ENCODE assay signal across 12 mouse cellular contexts in genomic region chr8:108510641-108511325, GRCm38 (mm10).
DNase-seq lines count a peak whose midpoint lies in the region; ATAC-seq and TF ChIP-seq lines count a peak whose summit lies in the region.
"Had no signal": no experiment of that assay in that cellular context is flagged by ENCODE, and none has a peak within 500 bp of the region (broad histone marks: within the 10 kb centered on the region; RNA-seq: fewer than 3 reads in every experiment).

No protein-coding gene starts in this region.

- no peak overlapping the region for H3K4me3 ChIP-seq in gastrocnemius, adult 2 months
- no peak overlapping the region for H3K4me3 ChIP-seq in forebrain, embryonic 16.5 days (replicated peaks; ENCODE audit: low read length)
- H3K4me3 ChIP-seq in limb, embryonic 14.5 days (replicated peaks; ENCODE audit: low read length), result no peak overlapping the region
- no peak overlapping the region for H3K4me3 ChIP-seq in neural tube, embryonic 15.5 days (replicated peaks)
- no peak overlapping the region for H3K4me3 ChIP-seq in layer of hippocampus, adult 2 months

- no peak overlapping the region for H3K4me2 ChIP-seq in forebrain, embryonic 16.5 days (ENCODE audit: low read length)
- no peak overlapping the region for H3K4me2 ChIP-seq in limb, embryonic 14.5 days (replicated peaks; ENCODE audit: low read depth, low read length, severe bottlenecking)
- no peak overlapping the region for H3K4me2 ChIP-seq in neural tube, embryonic 15.5 days

- WGBS in forebrain, embryonic 16.5 days, result 12% methylated on average over 14 of the region's 14 CpGs
- 25% methylated on average over 13 of the region's 14 CpGs for WGBS in limb, embryonic 14.5 days
- WGBS in neural tube, embryonic 15.5 days, result 22% methylated on average over 14 of the region's 14 CpGs

- no peak overlapping the region for H3K9ac ChIP-seq in forebrain, embryonic 16.5 days (replicated peaks; ENCODE audit: low read depth, low read length)
- H3K9ac ChIP-seq in limb, embryonic 14.5 days (ENCODE audit: low read depth, low read length, severe bottlenecking), result no peak overlapping the region
- no peak overlapping the region for H3K9ac ChIP-seq in neural tube, embryonic 15.5 days (replicated peaks)

- intact Hi-C loops in gastrocnemius, adult 2 months (cut with DNase I), result no loop called here

- TF ChIP-seq POLR2A in limb, embryonic 14.5 days (IDR thresholded peaks at IDR 0.05; ENCODE audit: borderline replicate concordance, extremely low read depth, insufficient read depth, insufficient read length), result no peak

- H3K27ac ChIP-seq in gastrocnemius, adult 2 months, result no peak overlapping the region
- H3K27ac ChIP-seq in forebrain, embryonic 16.5 days (ENCODE audit: low read length), result no peak overlapping the region
- H3K27ac ChIP-seq in limb, embryonic 14.5 days (replicated peaks; ENCODE audit: low read depth, low read length), result peak overlapping the region; percentile 19; the same call in 1 of the 2 replicates
- H3K27ac ChIP-seq in neural tube, embryonic 15.5 days (replicated peaks), result 0 out of 2 replicates have a peak overlapping the region, but pooled peaks have one; percentile 0
- no peak overlapping the region for H3K27ac ChIP-seq in layer of hippocampus, adult 2 months

- peak; percentile 7 for DNase-seq in gastrocnemius, postnatal 25 days
- DNase-seq in gastrocnemius, adult 2 months, result no peak
- no peak for DNase-seq in limb, embryonic 14.5 days (ENCODE audit: low spot score)
- no peak for DNase-seq in kidney, postnatal 25 days
- no peak for DNase-seq in adrenal gland, postnatal 4 days (ENCODE audit: low spot score in 2 of 2)
- DNase-seq in layer of hippocampus, adult 2 months (ENCODE audit: low spot score in 2 of 2), result no peak
- DNase-seq: adrenal gland, postnatal 14 days; heart, postnatal 10 days; kidney, adult 9 months; lung, postnatal 14 days had no signal

- H3K27me3 ChIP-seq in forebrain, embryonic 16.5 days (replicated peaks; ENCODE audit: control insufficient read depth, insufficient read depth, low read length), result peaks cover 6% of the 10 kb centered on the region
- H3K27me3 ChIP-seq in limb, embryonic 14.5 days (ENCODE audit: control insufficient read depth, insufficient read depth, low read length), result no peaks in the 10 kb centered on the region
- H3K27me3 ChIP-seq in neural tube, embryonic 15.5 days (replicated peaks), result peaks cover 35% of the 10 kb centered on the region

- H3K36me3 ChIP-seq in forebrain, embryonic 16.5 days (ENCODE audit: control insufficient read depth, insufficient read depth), result no peaks in the 10 kb centered on the region
- no peaks in the 10 kb centered on the region for H3K36me3 ChIP-seq in limb, embryonic 14.5 days (ENCODE audit: control insufficient read depth, insufficient read depth, low read length)
- no peaks in the 10 kb centered on the region for H3K36me3 ChIP-seq in neural tube, embryonic 15.5 days

- H3K4me1 ChIP-seq in forebrain, embryonic 16.5 days (replicated peaks; ENCODE audit: control insufficient read depth, insufficient read depth, low read length), result peaks cover 10% of the 10 kb centered on the region
- H3K4me1 ChIP-seq in limb, embryonic 14.5 days (ENCODE audit: control insufficient read depth, insufficient read depth, low read length), result peaks cover 9% of the 10 kb centered on the region
- H3K4me1 ChIP-seq in neural tube, embryonic 15.5 days, result peaks cover 6% of the 10 kb centered on the region

- no peak for TF ChIP-seq CTCF in gastrocnemius, adult 2 months (IDR thresholded peaks at IDR 0.05)
- TF ChIP-seq CTCF in layer of hippocampus, adult 2 months (conservative IDR thresholded peaks at IDR 0.05), result no peak

- no peaks in the 10 kb centered on the region for H3K9me3 ChIP-seq in forebrain, embryonic 16.5 days (ENCODE audit: control insufficient read depth, low read length)
- no peaks in the 10 kb centered on the region for H3K9me3 ChIP-seq in limb, embryonic 14.5 days (ENCODE audit: control insufficient read depth, low read length)
- no peaks in the 10 kb centered on the region for H3K9me3 ChIP-seq in neural tube, embryonic 15.5 days (replicated peaks)

- ATAC-seq in forebrain, embryonic 16.5 days, result peak; percentile 71; the same call in 1 of the 2 replicates
- ATAC-seq in limb, embryonic 14.5 days (ENCODE audit: low FRiP score, low read depth), result no peak
- peak; percentile 57 for ATAC-seq in neural tube, embryonic 15.5 days (ENCODE audit: low FRiP score)

Comparison
In these comparisons a context has a peak if more than half of its experiments do, and no peak if none do; other contexts are left out.
1. H3K27ac ChIP-seq: peak in limb, embryonic 14.5 days (single experiment) and neural tube, embryonic 15.5 days (single experiment); none in gastrocnemius, adult 2 months (single experiment), forebrain, embryonic 16.5 days (single experiment) and layer of hippocampus, adult 2 months (single experiment).